Mouse (Mus musculus) lung, postnatal 0 days (tissue): ENCODE results near the gene Anks1. TPM values are rescaled to one million over a fixed set of nuclear protein-coding genes. Genes with fewer than 3 reads are reported as not detected.

Experiments
- ATAC-seq: fragments of 200-750 bp; cut with Nextera tagmentation; 2 replicates; pipeline ENCODE4 v1.8.0; 2017; ENCODE audit warnings: moderate library complexity
- DNase-seq: peaks from one replicate; pipeline ENCODE4 v3.0.0-alpha.2; 2016; ENCODE audit warnings: low spot score
- H3K27ac ChIP-seq: fragments of 300-500 bp; sonication (generic); 2 replicates; pipeline ENCODE4 v1.5.1; 2014; ENCODE audit warnings: antibody characterized with exemption, mild to moderate bottlenecking, low read length, mixed read lengths
- H3K27me3 ChIP-seq: fragments of 300-500 bp; sonication (generic); replicated peaks from 2 replicates; pipeline ENCODE4 v1.6.1; 2014; ENCODE audit warnings: low read length, mixed read lengths; ENCODE audit not compliant: insufficient read depth
- H3K36me3 ChIP-seq: fragments of 300-500 bp; sonication (generic); 2 replicates; pipeline ENCODE4 v1.6.1; 2014; ENCODE audit warnings: low read length, mixed read lengths; ENCODE audit not compliant: insufficient read depth
- H3K4me1 ChIP-seq: fragments of 300-500 bp; sonication (generic); 2 replicates; pipeline ENCODE4 v1.6.1; 2014; ENCODE audit warnings: antibody characterized with exemption, low read depth, low read length, mixed read lengths; ENCODE audit not compliant: insufficient read depth
- H3K4me2 ChIP-seq: fragments of 300-500 bp; sonication (generic); replicated peaks from 2 replicates; pipeline ENCODE4 v1.6.1; 2014; ENCODE audit warnings: low read depth, mild to moderate bottlenecking, low read length, moderate library complexity, mixed read lengths
- H3K4me3 ChIP-seq: fragments of 300-500 bp; sonication (generic); 2 replicates; pipeline ENCODE4 v1.5.1; 2014; ENCODE audit warnings: low read depth, low read length
- H3K9ac ChIP-seq: fragments of 300-500 bp; sonication (generic); replicated peaks from 2 replicates; pipeline ENCODE4 v1.6.1; 2014; ENCODE audit warnings: low read depth, mild to moderate bottlenecking
- H3K9me3 ChIP-seq: fragments of 300-500 bp; sonication (generic); 2 replicates; pipeline ENCODE4 v1.6.1; 2016; ENCODE audit warnings: low read length, mixed read lengths
- CTCF ChIP-seq: IDR thresholded peaks from 2 replicates; pipeline ENCODE4 v1.5.1; 2016; ENCODE audit warnings: antibody characterized with exemption, mild to moderate bottlenecking
- EP300 ChIP-seq: IDR thresholded peaks from 2 replicates; pipeline ENCODE4 v1.6.1; 2016; ENCODE audit warnings: antibody characterized with exemption, mild to moderate bottlenecking, control low read depth
- WGBS: fragments of 180-500 bp; shearing (Covaris S2); extraction: QIAGEN DNeasy Blood & Tissue Kit; methylation state at CpG from one replicate; pipeline ENCODE4 v1.1.7; 2014; 5-methylcytosine and 5-hydroxymethylcytosine counted together
- polyA plus RNA-seq: library from polyadenylated mRNA; unstranded; fragments of >200 nt; fragmentation: Nextera tagmentation; extraction: Ambion mirVana; gene quantifications from 2 replicates; pipeline ENCODE4 v1.2.1, GENCODE M21; 2015

Gene Anks1
- polyA plus RNA-seq, 1 experiment from 2014 or later, result 25.4 TPM

- ATAC-seq, result no peak
- Histone ChIP-seq H3K27ac (no peak overlapping the region), H3K4me1 (peaks cover 33% of the 10 kb centered on the region; the same call in 1 of the 2 replicates), H3K36me3 (no peaks in the 10 kb centered on the region), H3K4me2 (no peak overlapping the region), H3K4me3 (no peak overlapping the region), H3K9ac (no peak overlapping the region), H3K27me3 (no peaks in the 10 kb centered on the region), H3K9me3 (no peaks in the 10 kb centered on the region)
- 90% methylated on average over 4 of the region's 4 CpGs for WGBS
- no peak for DNase-seq
- TF ChIP-seq EP300 (no peak), CTCF (no peak)
Measured at GRCm38 (mm10) chr17:27942131-27942530, 33.0 kb downstream of the Anks1 start.

- WGBS, result 45% methylated on average over 6 of the region's 6 CpGs
- Histone ChIP-seq H3K4me2 (no peak overlapping the region), H3K9me3 (no peaks in the 10 kb centered on the region), H3K27me3 (no peaks in the 10 kb centered on the region), H3K27ac (peak overlapping the region; percentile 83), H3K36me3 (no peaks in the 10 kb centered on the region), H3K4me1 (peaks cover 7% of the 10 kb centered on the region; the same call in 1 of the 2 replicates), H3K9ac (no peak overlapping the region), H3K4me3 (no peak overlapping the region)
- TF ChIP-seq EP300, result peak; percentile 86
- TF ChIP-seq CTCF, result no peak
- DNase-seq (peak; percentile 91), ATAC-seq (peak; percentile 90)
Measured at GRCm38 (mm10) chr17:27945546-27946216, 36.6 kb downstream of the Anks1 start.

GRCm38 (mm10) chr17:27946371-27946770 lies 37.3 kb downstream of the Anks1 start:
- DNase-seq (peak; percentile 59), ATAC-seq (peak; percentile 29)
- no peaks in the 10 kb centered on the region for H3K36me3 ChIP-seq
- no peak for TF ChIP-seq CTCF
- no peak for TF ChIP-seq EP300
- no peaks in the 10 kb centered on the region for H3K9me3 ChIP-seq
- H3K9ac ChIP-seq, result no peak overlapping the region
- 69% methylated on average over 8 of the region's 8 CpGs for WGBS
- H3K4me3 ChIP-seq, result no peak overlapping the region
- H3K4me1 ChIP-seq, result peaks cover 4% of the 10 kb centered on the region; the same call in 1 of the 2 replicates
- no peaks in the 10 kb centered on the region for H3K27me3 ChIP-seq
- H3K4me2 ChIP-seq, result no peak overlapping the region
- peak overlapping the region; percentile 83 for H3K27ac ChIP-seq

GRCm38 (mm10) chr17:27947155-27947554 lies 38.0 kb downstream of the Anks1 start:
- ATAC-seq (peak; percentile 57), DNase-seq (peak; percentile 70)
- no peak overlapping the region for H3K9ac ChIP-seq
- TF ChIP-seq CTCF (peak; percentile 50), EP300 (no peak)
- H3K4me3 ChIP-seq, result no peak overlapping the region
- 51% methylated on average over 2 of the region's 2 CpGs for WGBS
- H3K9me3 ChIP-seq, result no peaks in the 10 kb centered on the region
- peaks cover 4% of the 10 kb centered on the region; the same call in 1 of the 2 replicates for H3K4me1 ChIP-seq
- H3K4me2 ChIP-seq, result no peak overlapping the region
- peak overlapping the region; percentile 83 for H3K27ac ChIP-seq
- H3K36me3 ChIP-seq, result no peaks in the 10 kb centered on the region
- no peaks in the 10 kb centered on the region for H3K27me3 ChIP-seq

GRCm38 (mm10) chr17:27953136-27953535 lies 44.0 kb downstream of the Anks1 start:
- DNase-seq (no peak), ATAC-seq (no peak)
- Histone ChIP-seq H3K27me3 (no peaks in the 10 kb centered on the region), H3K9me3 (no peaks in the 10 kb centered on the region), H3K27ac (no peak overlapping the region), H3K4me1 (peaks cover 7% of the 10 kb centered on the region; the same call in 1 of the 2 replicates), H3K4me3 (no peak overlapping the region), H3K36me3 (no peaks in the 10 kb centered on the region), H3K4me2 (no peak overlapping the region), H3K9ac (no peak overlapping the region)
- no peak for TF ChIP-seq EP300
- no peak for TF ChIP-seq CTCF
- 60% methylated on average over 6 of the region's 6 CpGs for WGBS

GRCm38 (mm10) chr17:27954629-27955402 lies 45.7 kb downstream of the Anks1 start:
- no peak overlapping the region for H3K4me3 ChIP-seq
- no peaks in the 10 kb centered on the region for H3K9me3 ChIP-seq
- H3K27me3 ChIP-seq, result no peaks in the 10 kb centered on the region
- peaks cover 7% of the 10 kb centered on the region; the same call in 1 of the 2 replicates for H3K4me1 ChIP-seq
- TF ChIP-seq CTCF (no peak), EP300 (no peak)
- 48% methylated on average over 14 of the region's 14 CpGs for WGBS
- H3K9ac ChIP-seq, result no peak overlapping the region
- H3K27ac ChIP-seq, result no peak overlapping the region
- no peaks in the 10 kb centered on the region for H3K36me3 ChIP-seq
- ATAC-seq (peak; percentile 38), DNase-seq (no peak)
- no peak overlapping the region for H3K4me2 ChIP-seq
